Mouse (Mus musculus) liver, postnatal 0 days (tissue): ENCODE results near the gene Nox1.

Experiments
- CTCF ChIP-seq: sonication (generic); IDR thresholded peaks from 2 replicates; pipeline ENCODE4 v1.5.1; 2016; ENCODE audit warnings: antibody characterized with exemption, low read depth
- EP300 ChIP-seq: IDR thresholded peaks from 2 replicates; pipeline ENCODE4 v1.6.1; 2016; ENCODE audit warnings: antibody characterized with exemption, low read depth, mild to moderate bottlenecking

GRCm38 (mm10) chrX:134208491-134208890 is 13.3 kb downstream of the Nox1 start:
- TF ChIP-seq EP300, result no peak
- no peak for TF ChIP-seq CTCF
